Mouse (Mus musculus) brain, embryonic 14.5 days (tissue): ENCODE data around the gene Alg5.

ENCODE experiments used
- CTCF ChIP-seq: fragments of 200-500 bp; IDR thresholded peaks from 2 replicates; pipeline ENCODE4 v1.5.1; 2012; ENCODE audit warnings: inconsistent platforms, mild to moderate bottlenecking, moderate library complexity, borderline replicate concordance; ENCODE audit not compliant: insufficient read depth, insufficient read length; ENCODE audit errors: extremely low read depth
- POLR2A ChIP-seq: fragments of 200-500 bp; IDR thresholded peaks from 2 replicates; pipeline ENCODE4 v1.6.1; 2012; ENCODE audit warnings: mild to moderate bottlenecking, inconsistent platforms, borderline replicate concordance; ENCODE audit not compliant: poor library complexity, insufficient read depth, insufficient read length, severe bottlenecking; ENCODE audit errors: extremely low read depth

- TF ChIP-seq CTCF (no peak), POLR2A (no peak)
Observed at GRCm38 (mm10) chr3:54795379-54795778, 60.0 kb downstream of the Alg5 start.
